Mouse (Mus musculus) intestine, embryonic 15.5 days (tissue): Measurements from ENCODE around the gene Zfp605. TPM values are rescaled to one million over a fixed set of nuclear protein-coding genes. Genes with fewer than 3 reads are reported as not detected.
A peak's percentile ranks its signal among the peaks of the same experiment; 100 is the strongest.
"Not testable (repeated sequence)": the region's sequence is repeated elsewhere in the genome, so short reads cannot be mapped to it uniquely, and the experiment has no call there.

Source experiments
- ATAC-seq: fragments of 200-750 bp; cut with Nextera tagmentation; 2 replicates; pipeline ENCODE4 v1.8.0; 2017; ENCODE audit warnings: moderate TSS enrichment, moderate library complexity
- H3K27ac ChIP-seq: fragments of 300-500 bp; sonication (generic); 2 replicates; pipeline ENCODE4 v1.5.1; 2015; ENCODE audit warnings: mild to moderate bottlenecking, inconsistent platforms
- H3K27me3 ChIP-seq: fragments of 300-500 bp; sonication (generic); replicated peaks from 2 replicates; pipeline ENCODE4 v1.6.1; 2015; ENCODE audit warnings: inconsistent platforms
- H3K36me3 ChIP-seq: fragments of 300-500 bp; sonication (generic); 2 replicates; pipeline ENCODE4 v1.6.1; 2015; ENCODE audit warnings: inconsistent platforms
- H3K4me1 ChIP-seq: fragments of 300-500 bp; sonication (generic); replicated peaks from 2 replicates; pipeline ENCODE4 v1.6.1; 2015; ENCODE audit warnings: inconsistent platforms
- H3K4me2 ChIP-seq: fragments of 300-500 bp; sonication (generic); replicated peaks from 2 replicates; pipeline ENCODE4 v1.6.1; 2015; ENCODE audit warnings: mild to moderate bottlenecking, inconsistent platforms
- H3K4me3 ChIP-seq: fragments of 300-500 bp; sonication (generic); replicated peaks from 2 replicates; pipeline ENCODE4 v1.5.1; 2015; ENCODE audit warnings: inconsistent platforms
- H3K9ac ChIP-seq: fragments of 300-500 bp; sonication (generic); 2 replicates; pipeline ENCODE4 v1.6.1; 2015; ENCODE audit warnings: inconsistent platforms
- H3K9me3 ChIP-seq: fragments of 300-500 bp; sonication (generic); 2 replicates; pipeline ENCODE4 v1.6.1; 2016; ENCODE audit warnings: inconsistent platforms
- whole genome bisulfite sequencing: fragments of 180-500 bp; shearing (Covaris S2); methylation state at CpG from one replicate; pipeline ENCODE4 v1.1.7; 2015; 5-methylcytosine and 5-hydroxymethylcytosine counted together
- polyA plus RNA-seq: library from polyadenylated mRNA; unstranded; fragments of >200 nt; fragmentation: Nextera tagmentation; extraction: Ambion mirVana; gene quantifications from 2 replicates; pipeline ENCODE4 v1.2.1, GENCODE M21; 2015

The Zfp605 gene
- polyA plus RNA-seq = 3.9 and 4.0 TPM in 2 replicates

GRCm38 (mm10) chr5:110109991-110110441 lies at the start of gene Zfp605:
Gene Zfp605, plus strand, starts transcription at chr5:110110092.
- under 1% methylated on average over 12 of the region's 12 CpGs for WGBS
- peak within 1 kb of the TSS; percentile 63 for H3K4me3 ChIP-seq
- ATAC-seq = peak; percentile 37
- H3K4me1 ChIP-seq = peaks cover 13% of the 10 kb centered on the region
- peaks cover 14% of the 10 kb centered on the region for H3K36me3 ChIP-seq
- no peaks in the 10 kb centered on the region for H3K9me3 ChIP-seq
- H3K27ac ChIP-seq = peak within 1 kb of the TSS; percentile 82
- H3K4me2 ChIP-seq = peak within 1 kb of the TSS; percentile 71
- no peaks in the 10 kb centered on the region for H3K27me3 ChIP-seq
- peak within 1 kb of the TSS; percentile 63 for H3K9ac ChIP-seq

GRCm38 (mm10) chr5:110072413-110072812 lies 37.5 kb upstream of the Zfp605 start, which contains the start of gene Gm17655:
Gene Gm17655, minus strand, starts transcription at chr5:110072513.
- H3K36me3 ChIP-seq, H3K4me1 ChIP-seq, H3K4me3 ChIP-seq, H3K9me3 ChIP-seq, ATAC-seq, H3K9ac ChIP-seq, H3K4me2 ChIP-seq, H3K27ac ChIP-seq, H3K27me3 ChIP-seq: not testable (repeated sequence)
- WGBS = 93% methylated on average over 2 of the region's 2 CpGs

- H3K36me3 ChIP-seq = no peaks in the 10 kb centered on the region
- H3K9me3 ChIP-seq = peaks cover 7% of the 10 kb centered on the region; the same call in 1 of the 2 replicates
- no peak overlapping the region for H3K4me2 ChIP-seq
- H3K27ac ChIP-seq = no peak overlapping the region
- H3K4me3 ChIP-seq = no peak overlapping the region
- ATAC-seq = no peak
- no peaks in the 10 kb centered on the region for H3K4me1 ChIP-seq
- H3K27me3 ChIP-seq = no peaks in the 10 kb centered on the region
- 83% methylated on average over 4 of the region's 4 CpGs for WGBS
- H3K9ac ChIP-seq = no peak overlapping the region
Observed at GRCm38 (mm10) chr5:110082961-110083360, 26.9 kb upstream of the Zfp605 start.

- WGBS = 35% methylated on average over 14 of the region's 14 CpGs
- ATAC-seq = no peak
- H3K4me3 ChIP-seq = no peak overlapping the region
- no peaks in the 10 kb centered on the region for H3K36me3 ChIP-seq
- no peak overlapping the region for H3K27ac ChIP-seq
- H3K4me2 ChIP-seq = no peak overlapping the region
- H3K9ac ChIP-seq = no peak overlapping the region
- H3K9me3 ChIP-seq = no peaks in the 10 kb centered on the region
- no peaks in the 10 kb centered on the region for H3K4me1 ChIP-seq
- no peaks in the 10 kb centered on the region for H3K27me3 ChIP-seq
Observed at GRCm38 (mm10) chr5:110086161-110086866, 23.6 kb upstream of the Zfp605 start.

GRCm38 (mm10) chr5:110091546-110091945 lies 18.3 kb upstream of the Zfp605 start:
- no peaks in the 10 kb centered on the region for H3K27me3 ChIP-seq
- WGBS = 63% methylated on average over 2 of the region's 2 CpGs
- no peak overlapping the region for H3K27ac ChIP-seq
- H3K36me3 ChIP-seq = no peaks in the 10 kb centered on the region
- no peak overlapping the region for H3K4me2 ChIP-seq
- ATAC-seq = no peak
- H3K9ac ChIP-seq = no peak overlapping the region
- H3K9me3 ChIP-seq = no peaks in the 10 kb centered on the region
- no peaks in the 10 kb centered on the region for H3K4me1 ChIP-seq
- H3K4me3 ChIP-seq = no peak overlapping the region

- peak; percentile 98 for ATAC-seq
- H3K27ac ChIP-seq = peak within 1 kb of the TSS; percentile 60; the same call in 1 of the 2 replicates
- H3K4me3 ChIP-seq = peak within 1 kb of the TSS; percentile 44
- H3K4me1 ChIP-seq = no peaks in the 10 kb centered on the region
- H3K27me3 ChIP-seq = no peaks in the 10 kb centered on the region
- peak within 1 kb of the TSS; percentile 82 for H3K4me2 ChIP-seq
- WGBS = 1% methylated on average over 25 of the region's 25 CpGs
- H3K36me3 ChIP-seq = no peaks in the 10 kb centered on the region
- H3K9me3 ChIP-seq = no peaks in the 10 kb centered on the region
- H3K9ac ChIP-seq = peak within 1 kb of the TSS; percentile 48
Observed at GRCm38 (mm10) chr5:110094030-110094846, 15.7 kb upstream of the Zfp605 start, which contains the start of gene Gm35315. Gene Gm35315, minus strand, starts transcription at chr5:110094420.

GRCm38 (mm10) chr5:110094847-110095213 lies 15.1 kb upstream of the Zfp605 start:
- Histone ChIP-seq H3K4me2 (peak overlapping the region; percentile 82), H3K36me3 (no peaks in the 10 kb centered on the region), H3K9ac (peak overlapping the region; percentile 48), H3K4me1 (no peaks in the 10 kb centered on the region), H3K27ac (peak overlapping the region; percentile 52; the same call in 1 of the 2 replicates), H3K4me3 (peak overlapping the region; percentile 44), H3K9me3 (no peaks in the 10 kb centered on the region), H3K27me3 (no peaks in the 10 kb centered on the region)
- WGBS = 5% methylated on average over 4 of the region's 4 CpGs
- ATAC-seq = peak; percentile 59

- H3K27me3 ChIP-seq = 0 out of 2 replicates have a peak, but pooled peaks cover 5% of the 10 kb centered on the region
- peaks cover 13% of the 10 kb centered on the region for H3K36me3 ChIP-seq
- no peaks in the 10 kb centered on the region for H3K9me3 ChIP-seq
- H3K4me3 ChIP-seq = no peak overlapping the region
- H3K9ac ChIP-seq = no peak overlapping the region
- peaks cover 16% of the 10 kb centered on the region for H3K4me1 ChIP-seq
- WGBS = 58% methylated on average over 1 of the region's 1 CpGs
- H3K4me2 ChIP-seq = no peak overlapping the region
- no peak overlapping the region for H3K27ac ChIP-seq
- no peak for ATAC-seq
Observed at GRCm38 (mm10) chr5:110098991-110099477, 10.9 kb upstream of the Zfp605 start.

- 11% methylated on average over 25 of the region's 25 CpGs for WGBS
- Histone ChIP-seq H3K27ac (no peak within 1 kb of the TSS), H3K4me3 (0 out of 2 replicates have a peak within 1 kb of the TSS, but pooled peaks have one; percentile 34), H3K9me3 (no peaks in the 10 kb centered on the region), H3K4me1 (peaks cover 16% of the 10 kb centered on the region), H3K9ac (no peak within 1 kb of the TSS), H3K27me3 (0 out of 2 replicates have a peak, but pooled peaks cover 5% of the 10 kb centered on the region), H3K4me2 (peak within 1 kb of the TSS; percentile 86), H3K36me3 (peaks cover 22% of the 10 kb centered on the region)
- 0 out of 2 replicates have a peak, but pooled peaks have one; percentile 4 for ATAC-seq
Observed at GRCm38 (mm10) chr5:110099656-110100580, 10.0 kb upstream of the Zfp605 start, which contains the start of gene Plcxd1. Gene Plcxd1, plus strand, starts transcription at chr5:110099969.

GRCm38 (mm10) chr5:110100921-110101631 lies 8.8 kb upstream of the Zfp605 start:
- Histone ChIP-seq H3K4me1 (peaks cover 16% of the 10 kb centered on the region), H3K4me2 (peak overlapping the region; percentile 86), H3K36me3 (peaks cover 33% of the 10 kb centered on the region), H3K9ac (no peak overlapping the region; the same call in 1 of the 2 replicates), H3K9me3 (no peaks in the 10 kb centered on the region), H3K27me3 (0 out of 2 replicates have a peak, but pooled peaks cover 5% of the 10 kb centered on the region), H3K27ac (no peak overlapping the region), H3K4me3 (peak overlapping the region; percentile 34)
- WGBS = 1% methylated on average over 37 of the region's 37 CpGs
- ATAC-seq = peak; percentile 32
